Comparison of ENCODE assay signal across 31 mouse cellular contexts in the genomic region with DNA sequence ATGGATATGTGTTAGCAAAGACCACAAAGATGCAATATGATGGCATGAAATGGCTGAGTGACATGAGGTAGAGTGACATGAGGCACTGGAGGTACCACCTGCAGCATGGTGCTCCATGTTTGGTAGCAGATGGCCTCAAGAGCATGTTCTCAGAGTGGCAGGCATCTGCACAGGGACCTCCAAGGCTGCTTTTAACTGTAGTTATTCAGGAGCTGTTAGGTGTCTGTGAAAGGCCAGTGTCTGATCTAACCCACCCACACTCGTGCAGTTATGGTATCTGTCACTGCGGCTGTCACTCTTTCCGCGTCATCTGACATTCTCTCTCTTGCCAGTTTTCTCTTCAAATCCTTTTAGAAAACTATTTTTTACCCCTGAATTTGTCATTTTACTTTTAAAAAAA.
DNase-seq lines count a peak whose midpoint lies in the region; ATAC-seq lines count a peak whose summit lies in the region.
"Had no signal": no experiment of that assay in that cellular context is flagged by ENCODE, and none has a peak within 500 bp of the region (broad histone marks: within the 10 kb centered on the region; RNA-seq: fewer than 3 reads in every experiment).

No protein-coding gene starts in this region.

- no peak overlapping the region for H3K4me2 ChIP-seq in midbrain, embryonic 11.5 days
- H3K4me2 ChIP-seq: embryonic facial prominence, embryonic 13.5 days; forebrain, embryonic 15.5 days; heart, embryonic 12.5 days; hindbrain, embryonic 13.5 days; liver, embryonic 15.5 days; lung, embryonic 14.5 days; midbrain, embryonic 12.5 days; neural tube, embryonic 12.5 days had no signal

- no peaks in the 10 kb centered on the region for H3K27me3 ChIP-seq in midbrain, embryonic 11.5 days (ENCODE audit: control insufficient read depth, insufficient read depth, low read length)
- H3K27me3 ChIP-seq in midbrain, embryonic 10.5 days (ENCODE audit: low read depth, poor library complexity, severe bottlenecking) = no peaks in the 10 kb centered on the region
- H3K27me3 ChIP-seq: CH12.LX; embryonic facial prominence, embryonic 13.5 days; forebrain, embryonic 15.5 days; heart, embryonic 12.5 days; hindbrain, embryonic 13.5 days; liver, embryonic 15.5 days; midbrain, embryonic 12.5 days; neural tube, embryonic 12.5 days had no signal

- 91% methylated on average over 4 of the region's 4 CpGs for WGBS in midbrain, embryonic 11.5 days
- 91% methylated on average over 4 of the region's 4 CpGs for WGBS in midbrain, embryonic 10.5 days

- no peak overlapping the region for H3K27ac ChIP-seq in midbrain, embryonic 11.5 days (ENCODE audit: low read depth, low read length)
- H3K27ac ChIP-seq in midbrain, embryonic 10.5 days (replicated peaks) = no peak overlapping the region
- H3K27ac ChIP-seq: embryonic facial prominence, embryonic 13.5 days; forebrain, embryonic 10.5 days; forebrain, embryonic 15.5 days; heart, adult 2 months; hindbrain, embryonic 13.5 days; liver, embryonic 15.5 days; midbrain, embryonic 12.5 days; neural tube, embryonic 12.5 days; stomach, postnatal 0 days had no signal

- no peak for ATAC-seq in midbrain, embryonic 11.5 days (ENCODE audit: low FRiP score)
- peak; percentile 61 for ATAC-seq in CD4-positive, CD25-positive, alpha-beta regulatory T cell, adult 4 months
- no peak for ATAC-seq in megakaryocyte progenitor cell, adult 5-6 weeks (replicated peaks; ENCODE audit: poor library complexity)
- ATAC-seq: forebrain, embryonic 15.5 days; intestine, postnatal 0 days had no signal

- peak; percentile 49 for DNase-seq in midbrain, embryonic 11.5 days (ENCODE audit: low spot score, missing footprints)
- DNase-seq in midbrain, embryonic 10.5 days (ENCODE audit: low spot score) = no peak
- peak; percentile 32 to 60 for DNase-seq in layer of hippocampus, adult 18-20 months (ENCODE audit: low spot score in 2 of 2)
- peak; percentile 21 to 33 for DNase-seq in layer of hippocampus, postnatal 10 days (ENCODE audit: low spot score in 2 of 2)
- no peak for DNase-seq in cerebellum, adult 9-10 months
- no peak for DNase-seq in gastrocnemius, postnatal 10 days
- DNase-seq: adrenal gland, postnatal 10 days; cerebellum, adult 11 months; cerebellum, adult 9-11 months; embryo, embryonic 11 days; heart, adult 2 months; heart, postnatal 4 days; kidney, adult 9 months; kidney, postnatal 10 days; lung, embryonic 14.5 days; lung, postnatal 14 days; thymus, adult 2 months had no signal

- H3K36me3 ChIP-seq in midbrain, embryonic 11.5 days (ENCODE audit: control insufficient read depth, insufficient read depth, low read length) = no peaks in the 10 kb centered on the region
- no peaks in the 10 kb centered on the region for H3K36me3 ChIP-seq in midbrain, embryonic 10.5 days
- H3K36me3 ChIP-seq: embryonic facial prominence, embryonic 13.5 days; forebrain, embryonic 10.5 days; forebrain, embryonic 15.5 days; heart, embryonic 12.5 days; hindbrain, embryonic 13.5 days; liver, embryonic 15.5 days; midbrain, embryonic 12.5 days; neural tube, embryonic 12.5 days had no signal

- H3K9me3 ChIP-seq in midbrain, embryonic 11.5 days (ENCODE audit: control insufficient read depth, low read length) = no peaks in the 10 kb centered on the region
- H3K9me3 ChIP-seq in midbrain, embryonic 10.5 days (replicated peaks) = no peaks in the 10 kb centered on the region
- H3K9me3 ChIP-seq: embryonic facial prominence, embryonic 13.5 days; forebrain, embryonic 10.5 days; forebrain, embryonic 15.5 days; heart, embryonic 12.5 days; hindbrain, embryonic 13.5 days; liver, embryonic 15.5 days; midbrain, embryonic 12.5 days; neural tube, embryonic 12.5 days had no signal

- H3K4me3 ChIP-seq in midbrain, embryonic 11.5 days (ENCODE audit: low read depth, low read length) = no peak overlapping the region
- H3K4me3 ChIP-seq in midbrain, embryonic 10.5 days = no peak overlapping the region
- H3K4me3 ChIP-seq: embryonic facial prominence, embryonic 13.5 days; forebrain, embryonic 10.5 days; forebrain, embryonic 15.5 days; heart, adult 2 months; heart, embryonic 12.5 days; hindbrain, embryonic 13.5 days; liver, embryonic 15.5 days; midbrain, embryonic 12.5 days; myocyte; neural tube, embryonic 12.5 days had no signal

- no peak overlapping the region for H3K9ac ChIP-seq in midbrain, embryonic 11.5 days (ENCODE audit: low read length)
- H3K9ac ChIP-seq: embryonic facial prominence, embryonic 13.5 days; forebrain, embryonic 15.5 days; heart, embryonic 12.5 days; hindbrain, embryonic 13.5 days; liver, embryonic 15.5 days; lung, embryonic 14.5 days; midbrain, embryonic 12.5 days; neural tube, embryonic 12.5 days had no signal

- H3K4me1 ChIP-seq in midbrain, embryonic 11.5 days (ENCODE audit: control insufficient read depth, insufficient read depth, low read length) = no peaks in the 10 kb centered on the region
- no peaks in the 10 kb centered on the region for H3K4me1 ChIP-seq in midbrain, embryonic 10.5 days
- H3K4me1 ChIP-seq: embryonic facial prominence, embryonic 13.5 days; forebrain, embryonic 10.5 days; forebrain, embryonic 15.5 days; heart, embryonic 12.5 days; hindbrain, embryonic 13.5 days; liver, embryonic 15.5 days; midbrain, embryonic 12.5 days; neural tube, embryonic 12.5 days had no signal

Comparison
In these comparisons a context has a peak if more than half of its experiments do, and no peak if none do; other contexts are left out.
1. DNase-seq: peak in midbrain, embryonic 11.5 days (single experiment), layer of hippocampus, adult 18-20 months (2 of 2) and layer of hippocampus, postnatal 10 days (2 of 2); none in midbrain, embryonic 10.5 days (single experiment), cerebellum, adult 9-10 months (single experiment) and gastrocnemius, postnatal 10 days (single experiment).